8 mouse cellular contexts compared by ENCODE assay signal in the genomic region with DNA sequence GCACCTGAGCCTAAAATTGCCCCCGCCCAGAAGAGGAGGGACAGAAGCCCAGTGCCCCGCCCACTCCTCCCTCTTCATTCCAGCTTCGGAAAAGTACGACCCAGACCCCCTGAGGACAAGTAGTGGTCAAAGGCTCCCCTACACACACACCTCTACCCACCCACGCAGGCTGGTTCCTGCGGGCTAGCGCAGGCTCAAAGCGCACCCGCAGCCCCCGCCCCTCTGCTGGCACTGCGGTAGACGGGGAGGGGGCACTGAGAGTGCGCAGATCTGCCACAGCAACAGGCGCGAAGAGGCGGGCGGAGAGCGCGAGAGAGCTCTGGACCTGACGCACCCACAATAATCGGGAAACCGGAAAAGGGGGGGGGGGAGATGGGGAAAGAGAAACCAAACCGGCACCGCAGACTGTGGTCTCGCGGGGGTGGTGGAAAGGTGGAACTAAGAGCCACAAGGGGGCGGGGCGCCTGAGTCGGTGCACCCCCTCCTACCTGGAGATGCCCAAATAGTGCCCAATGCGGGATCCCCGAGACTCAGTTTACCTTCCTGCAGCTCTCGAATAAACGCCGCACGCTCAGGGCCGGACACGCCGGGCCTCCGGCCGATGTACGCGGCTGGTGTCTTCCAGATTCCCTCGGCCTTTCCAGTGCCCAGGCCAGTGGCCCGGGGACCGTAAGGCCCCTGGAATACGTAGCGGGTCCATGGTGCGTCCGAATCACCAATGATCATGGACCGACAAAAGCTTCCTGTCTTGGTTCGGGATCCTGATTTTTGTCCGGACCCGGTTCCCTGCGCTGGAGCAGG. TPM values are rescaled to one million over a fixed set of nuclear protein-coding genes. Genes with fewer than 3 reads are reported as not detected.
DNase-seq lines count a peak whose midpoint lies in the region; TF ChIP-seq lines count a peak whose summit lies in the region.

No protein-coding gene starts in this region.

- peaks cover 0 to 12% of the 10 kb centered on the region in 2 experiments; a peak in 2 of 4 replicates for H3K4me1 ChIP-seq in MEL (ENCODE audit: control insufficient read depth in 1 of 2, insufficient read depth in 2 of 2, low read length in 2 of 2)

- no peaks in the 10 kb centered on the region; the same call in 1 of the 2 replicates for H3K79me2 ChIP-seq in MEL (ENCODE audit: control insufficient read depth, insufficient read depth, low read length, poor library complexity)

- 0 out of 4 replicates have a peak, but pooled peaks of 1 of the 2 experiments have one; percentile 23 for TF ChIP-seq EP300 in MEL (IDR thresholded peaks at IDR 0.05; ENCODE audit: low read depth in 1 of 2, low read length in 2 of 2)

- TF ChIP-seq POLR2A in MEL (IDR thresholded peaks at IDR 0.05; ENCODE audit: control insufficient read depth in 1 of 2, insufficient read depth in 1 of 2, low read depth in 1 of 2, low read length in 2 of 2, poor library complexity in 1 of 2) = no peak

- no peak for TF ChIP-seq RAD21 in MEL (IDR thresholded peaks at IDR 0.05; ENCODE audit: low read depth, low read length)

- peak overlapping the region; percentile 7; the same call in 1 of the 2 replicates for H3K27ac ChIP-seq in MEL (ENCODE audit: control insufficient read depth, low read depth, low read length)

- H3K9me3 ChIP-seq in MEL (replicated peaks; ENCODE audit: insufficient read depth, low read length) = no peaks in the 10 kb centered on the region

- DNase-seq in CD4-positive helper T cell, adult 2 months (ENCODE audit: low read depth, low spot score) = peak; percentile 87
- DNase-seq in MEL (ENCODE audit: low read depth, low spot score) = peak; percentile 81
- peak; percentile 45 to 65 for DNase-seq in cerebellum, postnatal 25 days
- DNase-seq in heart, postnatal 4 days = peak; percentile 28
- peak; percentile 54 to 68 for DNase-seq in layer of hippocampus, postnatal 10 days (ENCODE audit: low spot score in 2 of 2)
- peak; percentile 66 for DNase-seq in lung, postnatal 36 days
- peak; percentile 53 for DNase-seq in right cerebral cortex, postnatal 14 days
- DNase-seq in ovary, postnatal 14 days (ENCODE audit: low spot score) = no peak

- H3K27me3 ChIP-seq in MEL (ENCODE audit: control insufficient read depth in 1 of 2, insufficient read depth in 2 of 2, low read length in 2 of 2) = peaks cover 0 to 1% of the 10 kb centered on the region in 2 experiments; a peak in 2 of 4 replicates

- H3K4me3 ChIP-seq in MEL (ENCODE audit: control insufficient read depth in 1 of 2, insufficient read depth in 1 of 2, low read depth in 2 of 2, low read length in 2 of 2) = peak overlapping the region; percentile 80 to 93

- H3K9ac ChIP-seq in MEL (ENCODE audit: control insufficient read depth, low read depth, low read length, poor library complexity, severe bottlenecking) = peak overlapping the region; percentile 69

- no peaks in the 10 kb centered on the region for H3K36me3 ChIP-seq in MEL (ENCODE audit: control insufficient read depth in 1 of 2, insufficient read depth in 2 of 2, low read length in 2 of 2)

- no peak for TF ChIP-seq CTCF in MEL (IDR thresholded peaks at IDR 0.05 in 2 of 3, conservative IDR thresholded peaks at IDR 0.05 in 1 of 3; ENCODE audit: control insufficient read depth in 1 of 3, insufficient read depth in 1 of 3, low read depth in 2 of 3, low read length in 3 of 3, poor library complexity in 1 of 3, severe bottlenecking in 1 of 3)

TF ChIP-seq in MEL, 35 proteins besides CTCF, POLR2A, EP300 and RAD21:
- no peak; the same call in 1 of the 2 replicates for TF ChIP-seq MAX (IDR thresholded peaks at IDR 0.05; ENCODE audit: low read length)
- TF ChIP-seq POLR2AphosphoS2 (IDR thresholded peaks at IDR 0.05; ENCODE audit: low read length) = no peak
- TF ChIP-seq HCFC1 (IDR thresholded peaks at IDR 0.05; ENCODE audit: low read depth, low read length) = peak; percentile 14; the same call in 1 of the 2 replicates
- TF ChIP-seq NRF1 (IDR thresholded peaks at IDR 0.05; ENCODE audit: insufficient read depth, low read depth, low read length, poor library complexity, severe bottlenecking) = peak; percentile 71
- TF ChIP-seq JUND (IDR thresholded peaks at IDR 0.05; ENCODE audit: low read depth, low read length) = no peak
- peak; percentile 31; the same call in 1 of the 2 replicates for TF ChIP-seq ELF1 (IDR thresholded peaks at IDR 0.05; ENCODE audit: low read depth, low read length)
- no peak for TF ChIP-seq ZNF384 (IDR thresholded peaks at IDR 0.05; ENCODE audit: low read depth, low read length)
- TF ChIP-seq SIN3A (IDR thresholded peaks at IDR 0.05; ENCODE audit: low read length) = peak; percentile 60; the same call in 1 of the 2 replicates
- no peak for TF ChIP-seq E2F4 (IDR thresholded peaks at IDR 0.05; ENCODE audit: borderline replicate concordance, low read depth, low read length)
- TF ChIP-seq GATA1 (IDR thresholded peaks at IDR 0.05; ENCODE audit: low read depth, low read length) = no peak
- TF ChIP-seq MAZ (IDR thresholded peaks at IDR 0.05; ENCODE audit: low read depth, low read length) = peak; percentile 58; the same call in 1 of the 2 replicates
- no peak for TF ChIP-seq SMC3 (IDR thresholded peaks at IDR 0.05; ENCODE audit: low read depth, low read length)
- no peak for TF ChIP-seq UBTF (IDR thresholded peaks at IDR 0.05; ENCODE audit: borderline replicate concordance, insufficient read depth, low read depth, low read length)

RNA-seq across cellular contexts. Expression of a gene that starts 0.6 kb away (rescaled TPM):
- 6.6 and 10.9 TPM in 2 replicates for total RNA-seq in MEL (2012; rRNA removed)
- polyA plus RNA-seq in MEL (2012; ENCODE audit: insufficient read depth in 1 of 2, insufficient read length in 2 of 2, low read depth in 1 of 2, low replicate concordance in 2 of 2, missing spikeins in 1 of 2) = 10 to 100 TPM in 1 of 2 experiments, not detected in 1; 34.8 TPM
- 1 to 10 TPM; 3.1 to 4.1 TPM for total RNA-seq in heart, postnatal 4 days (2021)
- total RNA-seq in layer of hippocampus, postnatal 10 days (2021) = 100 to 1,000 TPM; 124 to 125 TPM

RNA-seq across cellular contexts. Expression of a gene that starts 21.1 kb away (rescaled TPM):
- not detected in 2 replicates for total RNA-seq in MEL (2012; rRNA removed)
- polyA plus RNA-seq in MEL (2012; ENCODE audit: insufficient read depth in 1 of 2, insufficient read length in 2 of 2, low read depth in 1 of 2, low replicate concordance in 2 of 2, missing spikeins in 1 of 2) = not detected
- total RNA-seq in heart, postnatal 4 days (2021) = not detected
- total RNA-seq in layer of hippocampus, postnatal 10 days (2021) = not detected

RNA-seq across cellular contexts. Expression of a gene that starts 35.7 kb away (rescaled TPM):
- 320 and 383 TPM in 2 replicates for total RNA-seq in MEL (2012; rRNA removed)
- polyA plus RNA-seq in MEL (2012; ENCODE audit: insufficient read depth in 1 of 2, insufficient read length in 2 of 2, low read depth in 1 of 2, low replicate concordance in 2 of 2, missing spikeins in 1 of 2) = 100 to 1,000 TPM; 289 to 926 TPM
- total RNA-seq in heart, postnatal 4 days (2021) = 1,000 to 10,000 TPM; 1,236 to 1,276 TPM
- 100 to 1,000 TPM; 648 to 674 TPM for total RNA-seq in layer of hippocampus, postnatal 10 days (2021)

RNA-seq across cellular contexts. Expression of a gene that starts 42.2 kb away (rescaled TPM):
- total RNA-seq in MEL (2012; rRNA removed) = 1.0 and 1.4 TPM in 2 replicates
- polyA plus RNA-seq in MEL (2012; ENCODE audit: insufficient read depth in 1 of 2, insufficient read length in 2 of 2, low read depth in 1 of 2, low replicate concordance in 2 of 2, missing spikeins in 1 of 2) = 1 to 10 TPM in 1 of 2 experiments, not detected in 1; 8.5 TPM
- total RNA-seq in heart, postnatal 4 days (2021) = 100 to 1,000 TPM; 223 to 234 TPM
- total RNA-seq in layer of hippocampus, postnatal 10 days (2021) = 10 to 100 TPM; 46.2 to 51.1 TPM

RNA-seq across cellular contexts. Expression of a gene that starts 59.3 kb away (rescaled TPM):
- total RNA-seq in MEL (2012; rRNA removed) = not detected in 2 replicates
- under 1 TPM in 1 of 2 experiments, not detected in 1; 0.88 TPM for polyA plus RNA-seq in MEL (2012; ENCODE audit: insufficient read depth in 1 of 2, insufficient read length in 2 of 2, low read depth in 1 of 2, low replicate concordance in 2 of 2, missing spikeins in 1 of 2)
- 10 to 100 TPM; 28.0 to 30.0 TPM for total RNA-seq in heart, postnatal 4 days (2021)
- 1 to 10 TPM; 8.9 TPM for total RNA-seq in layer of hippocampus, postnatal 10 days (2021)

Comparison
In these comparisons a context has a peak if more than half of its experiments do, and no peak if none do; other contexts are left out.
1. RNA of a gene that starts 0.6 kb away (total RNA-seq): 124 to 125 TPM in layer of hippocampus, postnatal 10 days; 6.6 to 10.9 TPM in MEL and 3.1 to 4.1 TPM in heart, postnatal 4 days; every median in the first group is over 10 times any median in the second.